Mouse (Mus musculus): ENCODE data around the gene Dnmt3b. TPM values are rescaled to one million over a fixed set of nuclear protein-coding genes. Genes with fewer than 3 reads are reported as not detected.

The Dnmt3b gene
- polyA plus RNA-seq, 1 experiment from 2014 or later, result 16.5 TPM

- no peak overlapping the region for H3K4me2 ChIP-seq
- no peaks in the 10 kb centered on the region for H3K9me3 ChIP-seq (replicated peaks)
- no peak overlapping the region for H3K27ac ChIP-seq
- H3K27me3 ChIP-seq, result no peaks in the 10 kb centered on the region
- 93% methylated on average over 1 of the region's 1 CpGs for WGBS
- ATAC-seq (replicated peaks; ENCODE audit: low FRiP score), result no peak
- no peak overlapping the region for H3K9ac ChIP-seq
- peaks cover 9% of the 10 kb centered on the region for H3K36me3 ChIP-seq
- H3K4me3 ChIP-seq (replicated peaks), result no peak overlapping the region
- peaks cover 36% of the 10 kb centered on the region for H3K4me1 ChIP-seq
Measured at GRCm38 (mm10) chr2:153611743-153612142, 37.5 kb upstream of the Dnmt3b start.

GRCm38 (mm10) chr2:153612594-153613281 is 36.5 kb upstream of the Dnmt3b start:
- no peak for ATAC-seq (replicated peaks; ENCODE audit: low FRiP score)
- Histone ChIP-seq H3K9ac (no peak overlapping the region), H3K27ac (no peak overlapping the region), H3K27me3 (no peaks in the 10 kb centered on the region), H3K36me3 (peaks cover 17% of the 10 kb centered on the region), H3K4me2 (no peak overlapping the region), H3K4me3 (replicated peaks) (no peak overlapping the region), H3K4me1 (peaks cover 32% of the 10 kb centered on the region), H3K9me3 (replicated peaks) (no peaks in the 10 kb centered on the region)
- 32% methylated on average over 3 of the region's 3 CpGs for WGBS

GRCm38 (mm10) chr2:153616893-153617292 is 32.4 kb upstream of the Dnmt3b start:
- Histone ChIP-seq H3K4me3 (replicated peaks) (no peak overlapping the region), H3K27ac (no peak overlapping the region), H3K4me1 (0 out of 2 replicates have a peak, but pooled peaks cover 7% of the 10 kb centered on the region), H3K27me3 (no peaks in the 10 kb centered on the region), H3K9ac (no peak overlapping the region), H3K4me2 (no peak overlapping the region), H3K9me3 (replicated peaks) (no peaks in the 10 kb centered on the region), H3K36me3 (peaks cover 59% of the 10 kb centered on the region)
- ATAC-seq (replicated peaks; ENCODE audit: low FRiP score), result no peak
- 89% methylated on average over 3 of the region's 3 CpGs for WGBS

- no peak overlapping the region for H3K9ac ChIP-seq
- no peak overlapping the region for H3K27ac ChIP-seq
- no peaks in the 10 kb centered on the region for H3K9me3 ChIP-seq (replicated peaks)
- 90% methylated on average over 6 of the region's 6 CpGs for WGBS
- H3K4me3 ChIP-seq (replicated peaks), result no peak overlapping the region
- no peak overlapping the region for H3K4me2 ChIP-seq
- no peak for ATAC-seq (replicated peaks; ENCODE audit: low FRiP score)
- H3K36me3 ChIP-seq, result peaks cover 74% of the 10 kb centered on the region
- H3K4me1 ChIP-seq, result no peaks in the 10 kb centered on the region
- no peaks in the 10 kb centered on the region for H3K27me3 ChIP-seq
Measured at GRCm38 (mm10) chr2:153618439-153618838, 30.8 kb upstream of the Dnmt3b start.

GRCm38 (mm10) chr2:153618889-153619288 is 30.4 kb upstream of the Dnmt3b start:
- Histone ChIP-seq H3K9me3 (replicated peaks) (no peaks in the 10 kb centered on the region), H3K4me3 (replicated peaks) (no peak overlapping the region), H3K27me3 (no peaks in the 10 kb centered on the region), H3K27ac (no peak overlapping the region), H3K4me1 (no peaks in the 10 kb centered on the region), H3K9ac (no peak overlapping the region), H3K4me2 (no peak overlapping the region), H3K36me3 (peaks cover 78% of the 10 kb centered on the region)
- ATAC-seq (replicated peaks; ENCODE audit: low FRiP score), result no peak
- 79% methylated on average over 10 of the region's 10 CpGs for WGBS

- H3K4me2 ChIP-seq, result no peak overlapping the region
- no peak for ATAC-seq (replicated peaks; ENCODE audit: low FRiP score)
- H3K4me3 ChIP-seq (replicated peaks), result no peak overlapping the region
- no peaks in the 10 kb centered on the region for H3K27me3 ChIP-seq
- H3K4me1 ChIP-seq, result no peaks in the 10 kb centered on the region
- peaks cover 94% of the 10 kb centered on the region for H3K36me3 ChIP-seq
- WGBS, result 66% methylated on average over 10 of the region's 10 CpGs
- no peak overlapping the region for H3K9ac ChIP-seq
- H3K9me3 ChIP-seq (replicated peaks), result no peaks in the 10 kb centered on the region
- no peak overlapping the region for H3K27ac ChIP-seq
Measured at GRCm38 (mm10) chr2:153622449-153622848, 26.8 kb upstream of the Dnmt3b start.

GRCm38 (mm10) chr2:153630950-153631349 is 18.3 kb upstream of the Dnmt3b start:
- no peak overlapping the region for H3K4me2 ChIP-seq
- 0 out of 2 replicates have a peak overlapping the region, but pooled peaks have one; percentile 91 for H3K4me3 ChIP-seq (replicated peaks)
- peaks cover 18% of the 10 kb centered on the region for H3K4me1 ChIP-seq
- H3K27me3 ChIP-seq, result no peaks in the 10 kb centered on the region
- H3K9me3 ChIP-seq (replicated peaks), result no peaks in the 10 kb centered on the region
- H3K36me3 ChIP-seq, result peaks cover 30% of the 10 kb centered on the region
- no peak for ATAC-seq (replicated peaks; ENCODE audit: low FRiP score)
- no peak overlapping the region for H3K9ac ChIP-seq
- no peak overlapping the region for H3K27ac ChIP-seq
- 84% methylated on average over 3 of the region's 3 CpGs for WGBS

- Histone ChIP-seq H3K36me3 (peaks cover 18% of the 10 kb centered on the region), H3K27ac (peak within 1 kb of the TSS; percentile 95), H3K4me3 (replicated peaks) (peak within 1 kb of the TSS; percentile 91), H3K9ac (peak within 1 kb of the TSS; percentile 88), H3K4me2 (peak within 1 kb of the TSS; percentile 73), H3K4me1 (peaks cover 18% of the 10 kb centered on the region), H3K9me3 (replicated peaks) (no peaks in the 10 kb centered on the region), H3K27me3 (no peaks in the 10 kb centered on the region)
- 5% methylated on average over 53 of the region's 53 CpGs for WGBS
- ATAC-seq (replicated peaks; ENCODE audit: low FRiP score), result peak; percentile 89
Measured at GRCm38 (mm10) chr2:153631976-153632870, 17.0 kb upstream of the Dnmt3b start, which contains the start of gene Commd7. Gene Commd7 (minus strand): TSS chr2:153632781.

- Histone ChIP-seq H3K4me2 (peak overlapping the region; percentile 73), H3K36me3 (peaks cover 11% of the 10 kb centered on the region), H3K9ac (peak overlapping the region; percentile 88), H3K4me3 (replicated peaks) (peak overlapping the region; percentile 91), H3K27me3 (no peaks in the 10 kb centered on the region), H3K27ac (peak overlapping the region; percentile 95), H3K4me1 (peaks cover 18% of the 10 kb centered on the region), H3K9me3 (replicated peaks) (no peaks in the 10 kb centered on the region)
- 26% methylated on average over 2 of the region's 2 CpGs for WGBS
- no peak for ATAC-seq (replicated peaks; ENCODE audit: low FRiP score)
Measured at GRCm38 (mm10) chr2:153632871-153633226, 16.4 kb upstream of the Dnmt3b start.

- H3K9me3 ChIP-seq (replicated peaks), result no peaks in the 10 kb centered on the region
- H3K36me3 ChIP-seq, result peaks cover 7% of the 10 kb centered on the region
- WGBS, result 82% methylated on average over 5 of the region's 5 CpGs
- H3K27me3 ChIP-seq, result no peaks in the 10 kb centered on the region
- H3K4me1 ChIP-seq, result peaks cover 18% of the 10 kb centered on the region
- H3K9ac ChIP-seq, result peak overlapping the region; percentile 88
- H3K4me2 ChIP-seq, result peak overlapping the region; percentile 73
- ATAC-seq (replicated peaks; ENCODE audit: low FRiP score), result no peak
- peak overlapping the region; percentile 91; the same call in 1 of the 2 replicates for H3K4me3 ChIP-seq (replicated peaks)
- peak overlapping the region; percentile 95; the same call in 1 of the 2 replicates for H3K27ac ChIP-seq
Measured at GRCm38 (mm10) chr2:153633259-153633658, 16.0 kb upstream of the Dnmt3b start.

- peaks cover 7% of the 10 kb centered on the region; the same call in 1 of the 2 replicates for H3K27me3 ChIP-seq
- no peak for ATAC-seq (replicated peaks; ENCODE audit: low FRiP score)
- no peak overlapping the region for H3K9ac ChIP-seq
- H3K9me3 ChIP-seq (replicated peaks), result no peaks in the 10 kb centered on the region
- no peak overlapping the region for H3K4me2 ChIP-seq
- no peaks in the 10 kb centered on the region for H3K36me3 ChIP-seq
- 38% methylated on average over 15 of the region's 15 CpGs for WGBS
- no peak overlapping the region for H3K27ac ChIP-seq
- H3K4me3 ChIP-seq (replicated peaks), result no peak overlapping the region
- peaks cover 6% of the 10 kb centered on the region for H3K4me1 ChIP-seq
Measured at GRCm38 (mm10) chr2:153638977-153639680, 10.1 kb upstream of the Dnmt3b start.
